Mouse (Mus musculus) heart, adult 2 months (tissue): ENCODE data around the gene Tbccd1. TPM values are rescaled to one million over a fixed set of nuclear protein-coding genes. Genes with fewer than 3 reads are reported as not detected.
"Not testable (repeated sequence)": the region's sequence is repeated elsewhere in the genome, so short reads cannot be mapped to it uniquely, and the experiment has no call there.

Experiments
- DNase-seq, 2 experiments: peaks; one replicate each; pipeline ENCODE4 v3.0.0; 2021
- H3K27ac ChIP-seq: fragments of 200-600 bp; 2 replicates; pipeline ENCODE4 v1.8.1; 2022
- H3K27me3 ChIP-seq: fragments of 200-500 bp; 2 replicates; pipeline ENCODE4 v1.6.1; 2012; ENCODE audit warnings: mild to moderate bottlenecking, low read length, inconsistent platforms, mixed read lengths; ENCODE audit not compliant: control insufficient read depth, insufficient read depth
- H3K36me3 ChIP-seq: fragments of 200-500 bp; 2 replicates; pipeline ENCODE4 v1.6.1; 2012; ENCODE audit warnings: low read length, inconsistent platforms; ENCODE audit not compliant: control insufficient read depth, insufficient read depth
- H3K4me1 ChIP-seq: fragments of 200-500 bp; 2 replicates; pipeline ENCODE4 v1.6.1; 2011; ENCODE audit warnings: low read length; ENCODE audit not compliant: control insufficient read depth, insufficient read depth
- H3K4me3 ChIP-seq: fragments of 200-600 bp; 2 replicates; pipeline ENCODE4 v1.8.1; 2022
- H3K79me2 ChIP-seq: fragments of 200-500 bp; replicated peaks from 2 replicates; pipeline ENCODE4 v1.6.1; 2012; ENCODE audit warnings: mild to moderate bottlenecking, inconsistent platforms, low read length, moderate library complexity, mixed read lengths; ENCODE audit not compliant: control insufficient read depth, insufficient read depth
- H3K9ac ChIP-seq: fragments of 200-500 bp; 2 replicates; pipeline ENCODE4 v1.6.1; 2012; ENCODE audit warnings: low read depth, mild to moderate bottlenecking, control low read depth, inconsistent platforms, low read length, mixed read lengths
- CTCF ChIP-seq: fragments of 200-600 bp; IDR thresholded peaks from 2 replicates; pipeline ENCODE4 v1.8.1; 2022; ENCODE audit warnings: antibody characterized with exemption, mild to moderate bottlenecking, moderate library complexity
- EP300 ChIP-seq: fragments of 200-500 bp; IDR thresholded peaks from 2 replicates; pipeline ENCODE4 v1.6.1; 2011; ENCODE audit warnings: low read depth, low read length, control low read depth; ENCODE audit not compliant: insufficient read depth
- POLR2A ChIP-seq: fragments of 200-500 bp; IDR thresholded peaks from 2 replicates; pipeline ENCODE4 v1.6.1; 2011; ENCODE audit warnings: mild to moderate bottlenecking, low read depth, low read length, control low read depth; ENCODE audit not compliant: insufficient read depth
- WGBS: fragments of 180-500 bp; shearing (Covaris S2); methylation state at CpG from one replicate; pipeline ENCODE4 v1.1.7; 2018; 5-methylcytosine and 5-hydroxymethylcytosine counted together
- intact Hi-C: fragments of 180-260 bp; cut with DNase I; formaldehyde crosslinking; loops from one replicate; pipeline ENCODE4 v1.15.1; 2025
- polyA plus RNA-seq: library from polyadenylated mRNA; depleted of rRNA; stranded (reverse); fragments of >200 nt; gene quantifications from 2 replicates; pipeline ENCODE4 v1.2.3, GENCODE M21; 2012
- total RNA-seq, 2 experiments: library from RNA; stranded (reverse); gene quantifications; 2 replicates each; pipeline ENCODE4 v1.2.3; 2021

The Tbccd1 gene
- total and polyA plus RNA-seq, 3 experiments = 10.3 to 12.8 (median 12.7) TPM

DNA sequence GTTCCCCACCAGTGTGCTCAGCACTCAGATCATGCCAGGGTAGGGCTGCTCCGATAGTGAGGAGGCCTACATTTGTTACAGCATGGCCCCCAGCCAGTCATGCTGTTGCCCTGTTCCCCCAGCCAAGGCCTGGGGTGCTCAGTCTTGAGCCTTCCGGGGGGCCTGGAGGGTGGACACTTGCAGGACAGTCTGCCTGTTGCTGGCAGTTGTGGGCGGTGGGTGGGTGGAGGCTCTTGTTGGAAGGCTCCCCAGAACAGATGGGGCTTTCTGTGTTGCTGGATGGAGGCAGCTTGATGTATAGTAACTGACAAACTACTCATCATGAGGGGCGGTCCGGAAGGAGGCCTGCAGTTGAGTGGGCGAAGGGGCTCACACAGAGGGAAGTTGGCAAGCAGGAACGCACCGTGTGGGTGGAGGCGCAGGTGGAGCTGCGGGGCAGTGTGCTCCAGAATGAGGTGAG lies 67.5 kb downstream of the Tbccd1 start:
- no peak overlapping the region for H3K9ac ChIP-seq
- no peaks in the 10 kb centered on the region for H3K79me2 ChIP-seq
- TF ChIP-seq CTCF = no peak
- TF ChIP-seq POLR2A = no peak
- no peak for TF ChIP-seq EP300
- no peaks in the 10 kb centered on the region for H3K27me3 ChIP-seq
- H3K27ac ChIP-seq = no peak overlapping the region
- H3K4me1 ChIP-seq = no peaks in the 10 kb centered on the region
- intact Hi-C loops = loop anchor here (5.0 kb wide), 1 partner anchor 68 kb away; no protein-coding TSS in a partner anchor
- no peak for DNase-seq
- WGBS = 54% methylated on average over 10 of the region's 10 CpGs
- no peaks in the 10 kb centered on the region for H3K36me3 ChIP-seq
- H3K4me3 ChIP-seq = no peak overlapping the region

DNA sequence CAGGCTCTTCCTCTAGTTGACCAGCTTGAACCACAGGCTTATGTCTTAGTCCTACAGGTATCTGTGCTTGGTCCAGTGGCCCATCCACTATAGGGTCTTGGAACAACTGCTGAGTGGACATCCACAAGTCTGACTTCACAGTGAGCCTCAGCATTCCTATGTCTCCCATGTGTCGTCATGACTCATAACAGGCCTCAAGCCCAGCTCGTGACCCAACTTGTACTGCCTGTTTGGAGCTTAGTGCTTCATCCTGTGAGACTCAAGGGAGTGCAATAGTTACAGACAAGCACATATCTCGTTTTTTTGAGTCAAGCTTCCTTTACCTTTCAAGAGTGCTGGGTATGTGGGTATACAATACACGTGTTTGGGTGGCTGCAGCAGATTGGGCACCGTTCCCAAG lies 74.8 kb downstream of the Tbccd1 start:
- TF ChIP-seq CTCF (no peak), EP300 (no peak), POLR2A (no peak)
- intact Hi-C loops = no loop called here
- WGBS = 70% methylated on average over 5 of the region's 5 CpGs
- Histone ChIP-seq H3K9ac (no peak overlapping the region), H3K4me1 (no peaks in the 10 kb centered on the region), H3K36me3 (no peaks in the 10 kb centered on the region), H3K79me2 (no peaks in the 10 kb centered on the region), H3K27ac (no peak overlapping the region), H3K4me3 (no peak overlapping the region), H3K27me3 (no peaks in the 10 kb centered on the region)
- no peak for DNase-seq

DNA sequence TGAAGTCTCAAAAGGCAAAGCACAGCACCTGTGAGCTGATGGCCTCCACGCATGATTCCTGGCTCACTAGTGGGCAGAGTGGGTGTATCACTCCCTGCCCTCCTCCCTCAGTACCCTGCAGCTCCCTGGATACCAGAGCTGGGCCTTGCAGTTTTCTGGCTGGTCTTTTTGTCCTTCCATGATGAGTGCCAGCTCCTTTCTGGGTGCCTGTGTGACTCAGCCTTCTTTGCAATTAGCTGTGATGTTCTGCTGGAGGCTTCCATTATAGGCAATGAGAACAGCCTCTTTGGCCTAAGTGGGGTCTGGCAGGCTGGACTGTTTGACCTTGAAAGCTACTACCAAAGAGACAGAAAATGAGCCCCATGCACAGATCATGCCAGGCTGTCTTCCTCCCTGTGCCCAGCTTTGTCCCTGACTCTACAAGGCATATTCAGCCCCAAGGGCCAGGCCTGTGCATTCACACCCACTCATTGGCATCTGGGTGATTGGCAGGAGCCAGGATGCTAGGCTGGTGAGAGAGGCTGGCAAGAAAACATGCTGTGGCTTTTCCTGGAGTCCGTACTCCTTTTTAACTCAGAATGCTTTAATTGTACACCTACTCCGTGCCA lies 78.1 kb downstream of the Tbccd1 start:
- no peak overlapping the region for H3K4me3 ChIP-seq
- WGBS = 89% methylated on average over 3 of the region's 3 CpGs
- no peaks in the 10 kb centered on the region for H3K27me3 ChIP-seq
- no peaks in the 10 kb centered on the region for H3K79me2 ChIP-seq
- H3K4me1 ChIP-seq = no peaks in the 10 kb centered on the region
- no peaks in the 10 kb centered on the region for H3K36me3 ChIP-seq
- no peak overlapping the region for H3K27ac ChIP-seq
- intact Hi-C loops = no loop called here
- H3K9ac ChIP-seq = no peak overlapping the region
- no peak for DNase-seq
- no peak for TF ChIP-seq POLR2A
- TF ChIP-seq EP300 = no peak
- TF ChIP-seq CTCF = no peak

DNA sequence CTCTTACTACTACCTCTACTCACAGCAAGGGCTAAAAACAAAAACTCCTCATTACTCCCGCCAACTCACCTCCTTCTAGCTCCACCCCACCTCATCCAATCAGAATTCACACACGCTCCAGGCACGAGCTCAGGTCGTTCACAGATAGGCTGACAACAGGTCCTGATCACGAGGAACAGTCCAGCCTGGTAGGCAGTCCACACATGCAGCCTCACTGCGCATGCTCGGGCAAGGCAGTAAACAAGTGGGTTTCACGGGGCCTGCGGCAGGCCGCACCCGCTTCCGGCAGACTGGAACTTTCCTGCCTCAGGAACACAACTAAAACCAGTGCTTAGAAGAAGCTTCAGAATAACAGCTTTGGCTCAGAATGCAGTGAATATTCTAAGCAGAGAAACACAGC lies 79.2 kb downstream of the Tbccd1 start:
- H3K79me2 ChIP-seq, H3K27ac ChIP-seq, H3K27me3 ChIP-seq, intact Hi-C loops, H3K4me3 ChIP-seq, H3K9ac ChIP-seq, DNase-seq, H3K4me1 ChIP-seq, H3K36me3 ChIP-seq: not testable (repeated sequence)
- WGBS = 90% methylated on average over 12 of the region's 12 CpGs

DNA sequence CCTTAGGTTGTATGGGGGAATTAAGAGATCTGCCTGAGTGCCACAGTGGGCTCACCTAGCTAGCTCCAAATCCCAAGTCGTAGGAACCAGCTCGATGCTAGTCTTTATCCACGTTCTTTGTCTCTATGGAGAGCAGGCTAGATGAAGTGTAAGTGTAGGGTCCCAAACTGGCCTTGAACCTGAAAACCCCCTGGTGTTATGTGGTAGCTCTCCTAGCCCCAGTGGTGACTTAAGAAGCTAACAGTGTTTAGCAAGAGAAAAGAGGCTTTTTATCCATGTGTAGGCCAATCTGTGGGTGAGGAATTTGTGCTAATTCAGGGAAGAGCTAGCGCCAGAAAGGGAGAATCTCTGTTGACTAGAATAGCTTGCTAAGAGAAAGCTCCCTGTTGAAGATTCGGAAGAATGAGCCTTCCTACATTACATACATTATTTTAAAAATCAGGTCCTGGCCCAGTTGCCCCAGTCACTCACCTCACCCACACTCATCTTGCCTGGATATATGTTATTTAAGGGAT lies 81.9 kb downstream of the Tbccd1 start:
- intact Hi-C loops = no loop called here
- Histone ChIP-seq H3K9ac (no peak overlapping the region), H3K36me3 (no peaks in the 10 kb centered on the region), H3K27me3 (no peaks in the 10 kb centered on the region), H3K79me2 (no peaks in the 10 kb centered on the region), H3K27ac (no peak overlapping the region), H3K4me3 (no peak overlapping the region), H3K4me1 (no peaks in the 10 kb centered on the region)
- TF ChIP-seq EP300 (no peak), CTCF (no peak), POLR2A (no peak)
- 80% methylated on average over 5 of the region's 5 CpGs for WGBS
- DNase-seq = no peak

DNA sequence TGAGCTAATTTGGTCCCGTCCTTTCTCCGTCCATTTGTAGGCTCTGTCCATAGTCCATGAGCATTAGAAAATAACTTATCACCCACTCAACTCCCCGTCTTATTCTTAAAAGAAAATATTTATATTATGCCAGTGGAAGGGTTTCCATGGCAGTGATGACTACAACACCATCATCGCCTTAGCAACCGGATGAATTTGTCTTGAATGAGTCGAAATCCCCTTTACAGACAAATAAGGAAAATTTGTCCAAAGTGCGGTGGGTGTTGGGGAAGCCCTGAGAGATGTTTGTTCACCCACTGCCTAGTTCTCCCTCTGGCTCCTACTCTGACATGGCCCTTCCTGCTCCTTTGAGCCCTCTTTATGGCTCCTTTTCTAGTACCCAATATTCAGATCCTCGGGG lies 88.8 kb downstream of the Tbccd1 start:
- Histone ChIP-seq H3K27ac (no peak overlapping the region), H3K4me3 (no peak overlapping the region), H3K79me2 (no peaks in the 10 kb centered on the region), H3K4me1 (no peaks in the 10 kb centered on the region; the same call in 1 of the 2 replicates), H3K27me3 (no peaks in the 10 kb centered on the region), H3K36me3 (no peaks in the 10 kb centered on the region), H3K9ac (no peak overlapping the region)
- TF ChIP-seq CTCF (no peak), EP300 (no peak), POLR2A (no peak)
- 82% methylated on average over 8 of the region's 8 CpGs for WGBS
- intact Hi-C loops = no loop called here
- no peak for DNase-seq
